Mouse (Mus musculus): Measurements from ENCODE around the gene Sdk1. TPM values are rescaled to one million over a fixed set of nuclear protein-coding genes. Genes with fewer than 3 reads are reported as not detected.

The Sdk1 gene
- polyA plus RNA-seq, 1 experiment, result 1.6 TPM

GRCm38 (mm10) chr5:141344376-141344775 is 103.1 kb downstream of the Sdk1 start:
- TF ChIP-seq POLR2A (IDR thresholded peaks at IDR 0.05; ENCODE audit: insufficient read depth, low read length) (no peak), EP300 (IDR thresholded peaks at IDR 0.05; ENCODE audit: insufficient read depth, low read depth, low read length) (no peak), CTCF (IDR thresholded peaks at IDR 0.05; ENCODE audit: low read depth, low read length) (no peak)
- H3K9ac ChIP-seq (ENCODE audit: low read depth, poor library complexity, severe bottlenecking), result no peak overlapping the region
- H3K27me3 ChIP-seq (ENCODE audit: control insufficient read depth, insufficient read depth, low read length, poor library complexity, severe bottlenecking), result no peaks in the 10 kb centered on the region
- H3K27ac ChIP-seq (ENCODE audit: insufficient read depth, low read length), result no peak overlapping the region
- H3K4me3 ChIP-seq (ENCODE audit: low read depth, low read length), result no peak overlapping the region
- no peaks in the 10 kb centered on the region for H3K4me1 ChIP-seq (ENCODE audit: control insufficient read depth, insufficient read depth, low read length)
- H3K36me3 ChIP-seq (ENCODE audit: control insufficient read depth, insufficient read depth, low read length, poor library complexity, severe bottlenecking), result no peaks in the 10 kb centered on the region
- H3K9me3 ChIP-seq (replicated peaks; ENCODE audit: control insufficient read depth, insufficient read depth, low read length, poor library complexity, severe bottlenecking), result no peaks in the 10 kb centered on the region

- Histone ChIP-seq H3K9me3 (replicated peaks; ENCODE audit: control insufficient read depth, insufficient read depth, low read length, poor library complexity, severe bottlenecking) (no peaks in the 10 kb centered on the region), H3K4me3 (ENCODE audit: low read depth, low read length) (no peak overlapping the region)
- TF ChIP-seq POLR2A (IDR thresholded peaks at IDR 0.05; ENCODE audit: insufficient read depth, low read length) (no peak), EP300 (IDR thresholded peaks at IDR 0.05; ENCODE audit: insufficient read depth, low read depth, low read length) (no peak), CTCF (IDR thresholded peaks at IDR 0.05; ENCODE audit: low read depth, low read length) (no peak)
Observed at GRCm38 (mm10) chr5:141345476-141345875, 104.2 kb downstream of the Sdk1 start.

DNA sequence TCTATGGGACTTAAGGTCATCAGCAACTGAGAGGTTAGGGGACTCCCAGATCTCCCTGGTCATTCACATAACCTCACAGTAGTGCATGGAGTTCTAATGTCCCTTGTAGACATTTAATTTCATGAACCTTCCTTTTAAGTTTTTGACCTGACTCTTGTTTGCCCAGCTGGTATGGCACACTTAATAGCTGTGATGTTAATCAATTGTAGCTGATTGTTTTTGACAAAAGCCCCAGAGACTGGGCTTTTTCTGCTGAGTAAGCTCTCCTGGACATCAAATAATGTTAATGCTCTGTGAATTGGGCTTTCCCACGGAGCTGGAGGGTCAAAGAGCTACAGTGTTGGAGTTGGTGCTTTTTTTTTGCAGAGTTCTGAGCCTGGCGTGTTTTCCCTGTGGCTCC is 121.4 kb downstream of the Sdk1 start:
- no peaks in the 10 kb centered on the region for H3K9me3 ChIP-seq (replicated peaks; ENCODE audit: control insufficient read depth, insufficient read depth, low read length, poor library complexity, severe bottlenecking)
- TF ChIP-seq EP300 (IDR thresholded peaks at IDR 0.05; ENCODE audit: insufficient read depth, low read depth, low read length), result no peak

More at GRCm38 (mm10) chr5:141345476-141345875, 104.2 kb downstream of the Sdk1 start:
- Histone ChIP-seq H3K27me3 (ENCODE audit: control insufficient read depth, insufficient read depth, low read length, poor library complexity, severe bottlenecking) (no peaks in the 10 kb centered on the region), H3K36me3 (ENCODE audit: control insufficient read depth, insufficient read depth, low read length, poor library complexity, severe bottlenecking) (no peaks in the 10 kb centered on the region), H3K4me1 (ENCODE audit: control insufficient read depth, insufficient read depth, low read length) (no peaks in the 10 kb centered on the region), H3K27ac (ENCODE audit: insufficient read depth, low read length) (no peak overlapping the region), H3K9ac (ENCODE audit: low read depth, poor library complexity, severe bottlenecking) (no peak overlapping the region)

DNA sequence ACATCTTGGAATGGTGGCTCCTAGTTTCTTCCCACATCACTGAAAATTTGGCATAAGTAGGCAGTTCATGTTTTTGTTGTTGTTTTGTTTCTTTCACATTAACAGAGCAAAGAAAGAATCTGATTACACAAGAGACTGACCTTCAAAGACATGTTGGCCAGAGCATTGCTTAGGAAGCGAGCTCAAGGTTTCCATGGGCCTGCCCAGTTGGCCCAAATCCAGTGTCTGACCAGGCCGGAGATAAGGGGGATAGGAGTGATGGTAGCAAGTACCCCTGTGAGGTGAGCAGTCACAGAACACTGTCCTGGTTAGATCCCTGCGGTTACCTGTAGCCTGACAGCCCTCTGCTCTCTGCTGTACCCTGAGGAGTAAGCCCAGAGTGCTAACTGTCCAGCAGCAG is 122.7 kb downstream of the Sdk1 start:
- Histone ChIP-seq H3K27me3 (ENCODE audit: control insufficient read depth, insufficient read depth, low read length, poor library complexity, severe bottlenecking) (no peaks in the 10 kb centered on the region), H3K4me3 (ENCODE audit: low read depth, low read length) (no peak overlapping the region), H3K4me1 (ENCODE audit: control insufficient read depth, insufficient read depth, low read length) (no peaks in the 10 kb centered on the region), H3K9ac (ENCODE audit: low read depth, poor library complexity, severe bottlenecking) (no peak overlapping the region), H3K9me3 (replicated peaks; ENCODE audit: control insufficient read depth, insufficient read depth, low read length, poor library complexity, severe bottlenecking) (no peaks in the 10 kb centered on the region), H3K36me3 (ENCODE audit: control insufficient read depth, insufficient read depth, low read length, poor library complexity, severe bottlenecking) (no peaks in the 10 kb centered on the region), H3K27ac (ENCODE audit: insufficient read depth, low read length) (no peak overlapping the region)
- TF ChIP-seq POLR2A (IDR thresholded peaks at IDR 0.05; ENCODE audit: insufficient read depth, low read length) (no peak), CTCF (IDR thresholded peaks at IDR 0.05; ENCODE audit: low read depth, low read length) (no peak), EP300 (IDR thresholded peaks at IDR 0.05; ENCODE audit: insufficient read depth, low read depth, low read length) (no peak)

More for the DNA sequence above, 121.4 kb downstream of the Sdk1 start:
- H3K27me3 ChIP-seq (ENCODE audit: control insufficient read depth, insufficient read depth, low read length, poor library complexity, severe bottlenecking), result no peaks in the 10 kb centered on the region
- no peak overlapping the region for H3K4me3 ChIP-seq (ENCODE audit: low read depth, low read length)
- H3K9ac ChIP-seq (ENCODE audit: low read depth, poor library complexity, severe bottlenecking), result no peak overlapping the region
- no peaks in the 10 kb centered on the region for H3K36me3 ChIP-seq (ENCODE audit: control insufficient read depth, insufficient read depth, low read length, poor library complexity, severe bottlenecking)
- H3K27ac ChIP-seq (ENCODE audit: insufficient read depth, low read length), result no peak overlapping the region
- H3K4me1 ChIP-seq (ENCODE audit: control insufficient read depth, insufficient read depth, low read length), result no peaks in the 10 kb centered on the region

GRCm38 (mm10) chr5:141368567-141368966 is 127.3 kb downstream of the Sdk1 start:
- Histone ChIP-seq H3K4me1 (ENCODE audit: control insufficient read depth, insufficient read depth, low read length) (no peaks in the 10 kb centered on the region), H3K9me3 (replicated peaks; ENCODE audit: control insufficient read depth, insufficient read depth, low read length, poor library complexity, severe bottlenecking) (no peaks in the 10 kb centered on the region), H3K27ac (ENCODE audit: insufficient read depth, low read length) (no peak overlapping the region), H3K9ac (ENCODE audit: low read depth, poor library complexity, severe bottlenecking) (no peak overlapping the region), H3K36me3 (ENCODE audit: control insufficient read depth, insufficient read depth, low read length, poor library complexity, severe bottlenecking) (no peaks in the 10 kb centered on the region), H3K27me3 (ENCODE audit: control insufficient read depth, insufficient read depth, low read length, poor library complexity, severe bottlenecking) (no peaks in the 10 kb centered on the region), H3K4me3 (ENCODE audit: low read depth, low read length) (no peak overlapping the region)
- TF ChIP-seq POLR2A (IDR thresholded peaks at IDR 0.05; ENCODE audit: insufficient read depth, low read length) (no peak), CTCF (IDR thresholded peaks at IDR 0.05; ENCODE audit: low read depth, low read length) (no peak), EP300 (IDR thresholded peaks at IDR 0.05; ENCODE audit: insufficient read depth, low read depth, low read length) (no peak)

DNA sequence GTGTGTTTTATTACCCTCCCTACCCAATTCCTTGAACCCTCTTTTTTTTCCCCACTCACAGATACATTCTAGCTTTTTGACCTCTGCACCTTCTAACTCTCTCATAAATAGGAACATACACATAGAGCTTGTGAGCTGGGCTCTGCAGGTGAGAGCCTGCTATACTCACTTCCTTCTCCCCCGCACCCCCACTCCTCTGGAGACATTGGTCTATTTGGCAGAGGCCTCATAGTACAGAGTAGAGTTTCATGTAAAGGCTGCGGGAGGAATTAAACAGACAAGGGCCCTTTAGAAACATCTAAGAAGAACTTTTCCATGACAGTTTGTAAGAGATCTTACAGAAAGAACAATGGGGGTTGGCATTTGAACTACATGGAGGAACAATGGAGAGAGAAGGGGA is 133.5 kb downstream of the Sdk1 start:
- TF ChIP-seq EP300 (IDR thresholded peaks at IDR 0.05; ENCODE audit: insufficient read depth, low read depth, low read length) (no peak), CTCF (IDR thresholded peaks at IDR 0.05; ENCODE audit: low read depth, low read length) (no peak), POLR2A (IDR thresholded peaks at IDR 0.05; ENCODE audit: insufficient read depth, low read length) (no peak)
- no peaks in the 10 kb centered on the region for H3K27me3 ChIP-seq (ENCODE audit: control insufficient read depth, insufficient read depth, low read length, poor library complexity, severe bottlenecking)
- H3K9ac ChIP-seq (ENCODE audit: low read depth, poor library complexity, severe bottlenecking), result no peak overlapping the region
- H3K9me3 ChIP-seq (replicated peaks; ENCODE audit: control insufficient read depth, insufficient read depth, low read length, poor library complexity, severe bottlenecking), result no peaks in the 10 kb centered on the region
- no peak overlapping the region for H3K4me3 ChIP-seq (ENCODE audit: low read depth, low read length)
- no peak overlapping the region for H3K27ac ChIP-seq (ENCODE audit: insufficient read depth, low read length)
- H3K4me1 ChIP-seq (ENCODE audit: control insufficient read depth, insufficient read depth, low read length), result no peaks in the 10 kb centered on the region
- no peaks in the 10 kb centered on the region for H3K36me3 ChIP-seq (ENCODE audit: control insufficient read depth, insufficient read depth, low read length, poor library complexity, severe bottlenecking)
